Mouse (Mus musculus): ENCODE measurements around the gene Sbds.

DNA sequence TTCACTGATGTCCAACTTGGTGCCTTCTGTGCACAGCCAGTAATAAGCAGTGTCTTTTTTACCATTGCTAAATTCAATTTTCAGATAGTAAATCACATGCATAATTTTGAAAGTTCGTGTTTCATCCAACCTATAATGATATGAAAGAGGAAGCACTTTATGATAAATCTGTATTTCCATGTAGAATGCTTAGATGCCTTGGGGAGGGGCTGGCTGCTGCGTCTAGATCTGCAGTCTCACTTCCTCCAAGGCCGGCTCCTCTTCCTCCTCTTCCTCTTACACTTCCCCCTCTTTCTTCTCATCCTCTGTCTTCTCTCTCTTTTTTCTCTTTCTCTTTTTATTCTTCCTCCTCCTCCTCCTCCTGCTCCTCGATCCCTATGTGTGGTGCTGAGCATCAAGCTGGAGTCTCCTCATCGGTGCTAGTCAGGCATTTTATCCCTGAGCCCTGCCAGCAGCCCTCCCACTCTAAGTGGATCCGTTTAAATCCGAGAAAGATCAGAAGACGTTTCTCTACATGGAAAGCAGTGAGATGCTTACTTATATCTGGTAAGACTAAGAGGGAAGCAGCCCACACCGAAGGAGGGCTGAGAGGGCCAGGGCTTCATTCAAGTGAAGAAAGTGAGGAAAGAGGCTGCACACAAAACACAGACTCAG, 27.9 kb upstream of the Sbds start:
- TF ChIP-seq CTCF (IDR thresholded peaks at IDR 0.05; ENCODE audit: borderline replicate concordance, control insufficient read depth, extremely low read depth, insufficient read depth, low read length, poor library complexity) = no peak
- no peak for TF ChIP-seq POLR2A (IDR thresholded peaks at IDR 0.05; ENCODE audit: control insufficient read depth, extremely low read depth, insufficient read depth, low read length, poor library complexity)

Measured in thymus, adult 2 months (tissue).